Mouse (Mus musculus) T-cell, adult 66 days (primary cell): Measurements from ENCODE around the gene 1600014C10Rik. TPM values are rescaled to one million over a fixed set of nuclear protein-coding genes. Genes with fewer than 3 reads are reported as not detected.

Experiments used
- total RNA-seq, 2 experiments: library from RNA; stranded (reverse); gene quantifications; 3 replicates in 1 of 2; 4 replicates in 1 of 2; pipeline ENCODE4 v1.2.4; 2023

Gene 1600014C10Rik
- 10 to 100 TPM; 26.6 to 35.6 TPM for total RNA-seq

GRCm38 (mm10) chr7:38182962-38183687 lies at the start of gene 1600014C10Rik:
1600014C10Rik (plus strand) TSS chr7:38183217.

GRCm38 (mm10) chr7:38227900-38228298 lies 44.9 kb downstream of the 1600014C10Rik start, which contains the start of gene Plekhf1:
Plekhf1 (minus strand) TSS chr7:38228016.

Other genes starting within 250 kb of the 1600014C10Rik start
- 10 to 100 TPM; 44.4 to 49.3 TPM for gene Uri1, start 159.7 kb upstream of the 1600014C10Rik start, total RNA-seq
- 1 to 10 TPM; 3.3 to 4.8 TPM for gene Ccne1, start 75.7 kb upstream of the 1600014C10Rik start, total RNA-seq
- gene Plekhf1, start 44.8 kb downstream of the 1600014C10Rik start, total RNA-seq: under 1 TPM; 0.68 to 0.79 TPM
- gene Pop4, start 88.2 kb downstream of the 1600014C10Rik start, total RNA-seq: 10 to 100 TPM; 49.4 to 60.5 TPM